Mouse (Mus musculus) lung, postnatal 0 days (tissue): ENCODE measurements around the gene Teddm2. TPM values are rescaled to one million over a fixed set of nuclear protein-coding genes. Genes with fewer than 3 reads are reported as not detected.

ENCODE experiments used
- ATAC-seq: fragments of 200-750 bp; cut with Nextera tagmentation; 2 replicates; pipeline ENCODE4 v1.8.0; 2017; ENCODE audit warnings: moderate library complexity
- DNase-seq: peaks from one replicate; pipeline ENCODE4 v3.0.0-alpha.2; 2016; ENCODE audit warnings: low spot score
- H3K27ac ChIP-seq: fragments of 300-500 bp; sonication (generic); 2 replicates; pipeline ENCODE4 v1.5.1; 2014; ENCODE audit warnings: antibody characterized with exemption, mild to moderate bottlenecking, low read length, mixed read lengths
- H3K27me3 ChIP-seq: fragments of 300-500 bp; sonication (generic); replicated peaks from 2 replicates; pipeline ENCODE4 v1.6.1; 2014; ENCODE audit warnings: low read length, mixed read lengths; ENCODE audit not compliant: insufficient read depth
- H3K36me3 ChIP-seq: fragments of 300-500 bp; sonication (generic); 2 replicates; pipeline ENCODE4 v1.6.1; 2014; ENCODE audit warnings: low read length, mixed read lengths; ENCODE audit not compliant: insufficient read depth
- H3K4me1 ChIP-seq: fragments of 300-500 bp; sonication (generic); 2 replicates; pipeline ENCODE4 v1.6.1; 2014; ENCODE audit warnings: antibody characterized with exemption, low read depth, low read length, mixed read lengths; ENCODE audit not compliant: insufficient read depth
- H3K4me2 ChIP-seq: fragments of 300-500 bp; sonication (generic); replicated peaks from 2 replicates; pipeline ENCODE4 v1.6.1; 2014; ENCODE audit warnings: low read depth, mild to moderate bottlenecking, low read length, moderate library complexity, mixed read lengths
- H3K4me3 ChIP-seq: fragments of 300-500 bp; sonication (generic); 2 replicates; pipeline ENCODE4 v1.5.1; 2014; ENCODE audit warnings: low read depth, low read length
- H3K9ac ChIP-seq: fragments of 300-500 bp; sonication (generic); replicated peaks from 2 replicates; pipeline ENCODE4 v1.6.1; 2014; ENCODE audit warnings: low read depth, mild to moderate bottlenecking
- H3K9me3 ChIP-seq: fragments of 300-500 bp; sonication (generic); 2 replicates; pipeline ENCODE4 v1.6.1; 2016; ENCODE audit warnings: low read length, mixed read lengths
- CTCF ChIP-seq: IDR thresholded peaks from 2 replicates; pipeline ENCODE4 v1.5.1; 2016; ENCODE audit warnings: antibody characterized with exemption, mild to moderate bottlenecking
- EP300 ChIP-seq: IDR thresholded peaks from 2 replicates; pipeline ENCODE4 v1.6.1; 2016; ENCODE audit warnings: antibody characterized with exemption, mild to moderate bottlenecking, control low read depth
- WGBS: fragments of 180-500 bp; shearing (Covaris S2); extraction: QIAGEN DNeasy Blood & Tissue Kit; methylation state at CpG from one replicate; pipeline ENCODE4 v1.1.7; 2014; 5-methylcytosine and 5-hydroxymethylcytosine counted together
- polyA plus RNA-seq: library from polyadenylated mRNA; unstranded; fragments of >200 nt; fragmentation: Nextera tagmentation; extraction: Ambion mirVana; gene quantifications from 2 replicates; pipeline ENCODE4 v1.2.1, GENCODE M21; 2015

Gene Teddm2
- polyA plus RNA-seq = 0.62 and 0.98 TPM in 2 replicates

- DNase-seq (peak; percentile 99), ATAC-seq (peak; percentile 95)
- Histone ChIP-seq H3K27me3 (no peaks in the 10 kb centered on the region), H3K9me3 (no peaks in the 10 kb centered on the region), H3K27ac (peak within 1 kb of the TSS; percentile 97), H3K4me1 (peaks cover 6% of the 10 kb centered on the region; the same call in 1 of the 2 replicates), H3K36me3 (peaks cover 18% of the 10 kb centered on the region), H3K4me3 (peak within 1 kb of the TSS; percentile 99), H3K9ac (peak within 1 kb of the TSS; percentile 97), H3K4me2 (peak within 1 kb of the TSS; percentile 72)
- TF ChIP-seq EP300 (peak; percentile 27), CTCF (no peak; the same call in 1 of the 2 replicates)
- WGBS = 1% methylated on average over 48 of the region's 51 CpGs
Measured at GRCm38 (mm10) chr1:153899731-153900380, at the start of gene Teddm2, which contains the start of gene Glul. Teddm2 (minus strand) TSS chr1:153900228. Glul (plus strand) TSS chr1:153899944.

DNA sequence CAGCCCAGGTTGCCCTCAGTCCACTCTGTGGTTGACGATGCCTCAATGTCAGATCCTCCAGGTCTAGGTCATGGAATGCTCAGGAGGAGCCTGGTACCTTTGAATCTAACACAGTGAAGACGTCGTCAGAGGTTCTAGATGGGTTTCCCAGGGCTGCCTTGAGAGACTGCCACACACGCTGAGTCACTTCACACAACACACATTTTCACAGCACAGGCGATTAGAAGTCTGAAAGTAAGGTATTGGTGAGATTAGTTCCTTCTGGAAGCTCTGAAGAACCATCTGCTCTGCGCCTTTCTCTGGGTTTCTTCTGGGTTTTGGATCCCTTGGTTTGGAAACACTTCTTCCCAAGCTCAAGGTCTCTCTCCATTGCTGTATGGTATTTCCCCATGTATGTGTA lies 47.8 kb upstream of the Teddm2 start:
- no peaks in the 10 kb centered on the region for H3K27me3 ChIP-seq

DNA sequence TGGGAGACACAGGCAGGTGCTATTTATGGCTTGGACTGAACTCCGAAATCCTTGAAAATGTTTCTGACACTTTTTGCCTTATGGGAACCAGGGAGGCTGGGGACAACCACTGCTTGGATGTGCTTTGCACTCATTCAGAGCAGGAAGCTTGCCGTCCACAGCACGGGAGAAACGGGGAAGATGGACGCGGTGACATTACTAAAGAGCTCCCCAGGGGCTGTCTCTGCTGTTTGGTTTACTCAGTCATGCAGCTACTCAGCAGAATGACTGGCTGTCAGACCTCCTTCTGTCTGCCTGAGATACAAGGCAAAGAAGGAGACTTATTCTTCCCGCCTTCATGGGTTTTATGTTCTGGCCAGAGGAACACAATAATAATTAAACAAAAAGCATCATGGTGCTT lies 46.9 kb upstream of the Teddm2 start:
- no peak for DNase-seq

More for the DNA sequence above, 47.8 kb upstream of the Teddm2 start:
- no peaks in the 10 kb centered on the region for H3K4me1 ChIP-seq
- H3K9me3 ChIP-seq = no peaks in the 10 kb centered on the region
- no peak overlapping the region for H3K4me3 ChIP-seq
- no peak for TF ChIP-seq EP300
- TF ChIP-seq CTCF = no peak
- no peak overlapping the region for H3K27ac ChIP-seq
- WGBS = 89% methylated on average over 6 of the region's 6 CpGs
- ATAC-seq (no peak), DNase-seq (no peak)
- no peak overlapping the region for H3K4me2 ChIP-seq
- no peak overlapping the region for H3K9ac ChIP-seq
- H3K36me3 ChIP-seq = no peaks in the 10 kb centered on the region

DNA sequence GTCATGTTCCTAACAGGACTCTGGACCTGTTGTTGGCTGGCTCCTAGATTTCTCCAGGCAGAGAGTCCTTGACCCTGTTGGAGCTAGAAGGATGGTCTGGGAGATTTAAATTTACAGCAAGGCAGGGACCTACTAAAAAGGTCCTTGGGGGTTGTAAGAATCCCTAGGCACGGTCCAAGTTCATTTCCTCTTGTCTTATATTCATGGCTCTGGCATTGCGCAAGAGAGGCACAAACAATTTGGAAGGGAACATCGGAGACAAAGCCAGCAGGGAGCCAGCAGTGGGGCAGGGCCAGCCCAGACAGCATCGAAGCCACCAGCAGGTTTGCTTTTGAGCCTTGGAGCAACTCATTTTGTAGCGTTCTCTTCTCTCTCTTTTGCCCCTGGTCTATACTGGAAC lies 45.2 kb upstream of the Teddm2 start:
- no peaks in the 10 kb centered on the region for H3K27me3 ChIP-seq
- no peak for ATAC-seq
- no peaks in the 10 kb centered on the region for H3K4me1 ChIP-seq
- no peak overlapping the region for H3K9ac ChIP-seq
- TF ChIP-seq EP300 (no peak), CTCF (no peak)
- H3K27ac ChIP-seq = no peak overlapping the region
- no peaks in the 10 kb centered on the region for H3K36me3 ChIP-seq
- no peak overlapping the region for H3K4me2 ChIP-seq
- 58% methylated on average over 5 of the region's 5 CpGs for WGBS
- H3K9me3 ChIP-seq = no peaks in the 10 kb centered on the region
- no peak overlapping the region for H3K4me3 ChIP-seq
- DNase-seq = peak; percentile 22

More for the DNA sequence above, 46.9 kb upstream of the Teddm2 start:
- H3K9ac ChIP-seq = no peak overlapping the region
- H3K27me3 ChIP-seq = no peaks in the 10 kb centered on the region
- H3K9me3 ChIP-seq = no peaks in the 10 kb centered on the region
- H3K4me2 ChIP-seq = no peak overlapping the region
- TF ChIP-seq CTCF (no peak), EP300 (no peak)
- no peak overlapping the region for H3K4me3 ChIP-seq
- no peak for ATAC-seq
- no peaks in the 10 kb centered on the region for H3K4me1 ChIP-seq
- no peak overlapping the region for H3K27ac ChIP-seq
- WGBS = 50% methylated on average over 7 of the region's 7 CpGs
- no peaks in the 10 kb centered on the region for H3K36me3 ChIP-seq

DNA sequence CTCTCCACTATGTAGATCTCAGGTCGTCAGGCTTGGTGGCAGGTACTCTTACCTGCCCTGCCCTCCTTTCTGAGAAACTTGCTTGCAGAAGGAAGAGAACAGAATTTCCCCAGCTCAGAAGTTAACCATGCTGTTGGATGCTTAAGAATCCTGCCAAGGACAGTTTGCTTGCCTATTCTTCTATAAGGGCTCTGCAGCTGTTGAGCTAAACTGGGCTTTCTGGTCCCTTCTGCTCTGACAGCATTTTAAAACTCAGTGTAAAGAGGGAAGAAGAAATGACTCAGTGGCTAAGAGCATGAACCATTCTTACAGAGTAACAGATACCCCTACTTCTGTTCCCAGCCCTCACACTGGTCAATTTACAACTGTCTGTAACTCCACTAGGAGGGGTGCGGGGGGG lies 41.0 kb upstream of the Teddm2 start:
- Histone ChIP-seq H3K36me3 (no peaks in the 10 kb centered on the region), H3K4me2 (no peak overlapping the region), H3K9me3 (no peaks in the 10 kb centered on the region), H3K9ac (no peak overlapping the region), H3K27me3 (no peaks in the 10 kb centered on the region), H3K27ac (no peak overlapping the region), H3K4me1 (no peaks in the 10 kb centered on the region), H3K4me3 (no peak overlapping the region)
- WGBS = 80% methylated on average over 2 of the region's 2 CpGs
- TF ChIP-seq CTCF (no peak), EP300 (no peak)
- DNase-seq (no peak), ATAC-seq (no peak)

DNA sequence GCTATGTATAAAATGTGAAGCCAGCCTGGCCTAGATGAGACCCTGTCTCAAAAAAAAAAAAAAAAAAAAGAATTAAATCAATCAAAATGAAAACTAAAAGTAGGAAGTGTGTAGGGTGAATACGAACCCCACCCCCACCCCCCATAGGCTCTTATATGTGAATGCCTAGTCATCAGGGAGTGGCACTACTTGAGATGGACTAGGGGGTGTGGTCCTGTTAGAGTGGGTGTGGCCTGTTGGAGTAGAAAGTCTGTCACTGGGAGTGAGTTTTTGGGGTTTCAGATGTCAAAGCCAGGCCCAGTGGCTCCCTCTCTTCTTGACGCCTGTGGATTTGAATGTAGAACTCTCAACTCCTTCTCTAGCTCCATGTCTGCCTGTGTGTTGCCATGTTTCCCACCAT lies 37.0 kb upstream of the Teddm2 start:
- Histone ChIP-seq H3K27ac (no peak overlapping the region), H3K9ac (no peak overlapping the region), H3K27me3 (no peaks in the 10 kb centered on the region), H3K4me3 (no peak overlapping the region), H3K4me1 (no peaks in the 10 kb centered on the region), H3K4me2 (no peak overlapping the region), H3K9me3 (no peaks in the 10 kb centered on the region), H3K36me3 (no peaks in the 10 kb centered on the region)
- no peak for ATAC-seq
- no peak for DNase-seq
- WGBS = 94% methylated on average over 2 of the region's 2 CpGs
- no peak for TF ChIP-seq CTCF
- TF ChIP-seq EP300 = no peak
